Comparison of ENCODE assay signal across 14 mouse cellular contexts in the genomic region with DNA sequence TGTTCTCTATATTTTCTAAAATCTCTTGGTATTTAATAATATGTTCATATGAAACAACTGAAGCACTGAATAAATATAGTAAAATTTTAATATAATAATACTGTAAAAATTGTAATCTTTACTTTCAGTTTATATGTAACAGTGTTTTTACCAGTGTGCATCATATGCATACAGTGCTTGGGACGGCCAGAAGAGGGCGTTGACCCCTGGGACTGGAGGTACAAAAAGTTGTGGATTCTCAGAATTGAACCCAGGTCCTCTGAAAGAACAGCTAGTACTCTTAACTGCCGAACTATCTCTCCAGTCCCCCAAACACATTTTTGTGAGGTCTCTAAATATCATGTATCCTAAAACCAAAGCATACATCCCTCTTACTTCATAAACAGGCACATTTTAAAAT.
"Had no signal": no experiment of that assay in that cellular context is flagged by ENCODE, and none has a peak within 500 bp of the region (broad histone marks: within the 10 kb centered on the region; RNA-seq: fewer than 3 reads in every experiment).

No protein-coding gene starts in this region.

- DNase-seq: kidney, adult 11 months; kidney, adult 9 months; kidney, postnatal 36 days; layer of hippocampus, adult 9-11 months; layer of hippocampus, postnatal 36 days; liver; lung, postnatal 36 days; midbrain, embryonic 14.5 days; right cerebral cortex, postnatal 14 days had no signal

- H3K36me3 ChIP-seq: limb, embryonic 12.5 days; lung, embryonic 15.5 days; neural tube, embryonic 13.5 days; stomach, embryonic 15.5 days had no signal

- H3K9ac ChIP-seq: limb, embryonic 12.5 days; lung, embryonic 15.5 days; neural tube, embryonic 13.5 days; stomach, embryonic 15.5 days had no signal

- H3K9me3 ChIP-seq: limb, embryonic 12.5 days; lung, embryonic 15.5 days; neural tube, embryonic 13.5 days; stomach, embryonic 15.5 days had no signal

- H3K4me2 ChIP-seq: limb, embryonic 12.5 days; lung, embryonic 15.5 days; neural tube, embryonic 13.5 days; stomach, embryonic 15.5 days had no signal

- H3K27ac ChIP-seq: kidney, postnatal 0 days; limb, embryonic 12.5 days; lung, embryonic 15.5 days; neural tube, embryonic 13.5 days; stomach, embryonic 15.5 days had no signal

- H3K4me3 ChIP-seq: limb, embryonic 12.5 days; lung, embryonic 15.5 days; neural tube, embryonic 13.5 days; stomach, embryonic 15.5 days had no signal

- H3K27me3 ChIP-seq: limb, embryonic 12.5 days; lung, embryonic 15.5 days; neural tube, embryonic 13.5 days; stomach, embryonic 15.5 days had no signal

- H3K4me1 ChIP-seq: limb, embryonic 12.5 days; lung, embryonic 15.5 days; stomach, embryonic 15.5 days had no signal
